Mouse (Mus musculus) cortical plate, adult 2 months (tissue): ENCODE measurements around the gene Lamb3.

Source experiments
- CTCF ChIP-seq: fragments of 200-500 bp; IDR thresholded peaks from 2 replicates; pipeline ENCODE4 v1.5.1; 2011; ENCODE audit warnings: mild to moderate bottlenecking, control low read depth, low read length; ENCODE audit not compliant: insufficient read depth; ENCODE audit errors: extremely low read depth
- POLR2A ChIP-seq: fragments of 200-500 bp; IDR thresholded peaks from 2 replicates; pipeline ENCODE4 v1.6.1; 2011; ENCODE audit warnings: mild to moderate bottlenecking, low read length, control low read depth; ENCODE audit not compliant: insufficient read depth; ENCODE audit errors: extremely low read depth

DNA sequence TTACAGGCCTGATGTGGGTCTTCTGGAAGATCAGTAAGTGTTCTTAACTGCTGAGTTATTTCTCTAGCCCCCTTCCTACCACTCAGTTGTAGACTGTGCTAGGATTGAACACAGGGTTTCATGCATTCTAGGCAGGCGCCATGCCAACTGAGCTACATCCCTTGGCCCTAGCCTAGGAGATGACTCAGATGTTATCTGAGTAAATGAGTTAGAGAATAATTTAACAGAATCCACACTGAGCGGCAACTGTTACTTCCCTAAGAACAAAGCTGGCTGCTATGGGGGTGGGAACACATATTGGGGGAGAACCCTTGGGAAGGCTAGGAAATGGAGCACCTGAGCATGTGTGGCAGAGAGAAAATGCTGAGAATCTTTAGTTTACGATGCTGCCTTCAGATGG, 144.1 kb downstream of the Lamb3 start:
- TF ChIP-seq POLR2A (no peak), CTCF (no peak)
